Mouse (Mus musculus): ENCODE measurements around the gene Krt90.

Krt90 gene

DNA sequence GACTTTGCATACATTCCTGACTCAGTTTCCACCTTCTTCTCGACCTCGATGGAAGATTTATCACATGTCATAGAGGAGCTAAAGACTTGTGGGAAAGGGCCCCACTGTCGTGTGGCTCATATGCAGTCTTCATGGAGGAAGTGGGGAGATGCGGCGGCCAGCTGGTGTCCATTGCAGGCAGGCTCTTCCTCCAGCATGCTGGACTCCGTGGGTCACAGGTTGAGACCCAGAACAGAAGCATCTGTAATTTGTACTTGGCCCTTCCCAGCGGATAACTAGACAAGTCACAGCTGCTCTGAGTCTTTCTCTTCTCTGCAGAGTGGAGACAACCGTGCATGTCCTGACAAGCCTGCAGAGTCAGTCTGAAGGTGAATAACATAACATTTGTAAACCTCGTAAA lies 54.5 kb downstream of the Krt90 start:
- no peak for DNase-seq

- no peak for DNase-seq
Measured at GRCm38 (mm10) chr15:101506896-101507758, 55.6 kb downstream of the Krt90 start.

Data from retina, postnatal 1 day (tissue).